Mouse (Mus musculus) liver, embryonic 15.5 days (tissue): ENCODE results near the gene Mgat5b. TPM values are rescaled to one million over a fixed set of nuclear protein-coding genes. Genes with fewer than 3 reads are reported as not detected.
A peak's percentile ranks its signal among the peaks of the same experiment; 100 is the strongest.

ENCODE experiments used
- ATAC-seq: fragments of 200-750 bp; cut with Nextera tagmentation; 2 replicates; pipeline ENCODE4 v1.8.0; 2017; ENCODE audit warnings: moderate number of reproducible peaks, mild to moderate bottlenecking, moderate library complexity; ENCODE audit not compliant: insufficient read depth
- H3K27ac ChIP-seq: fragments of 300-500 bp; sonication (generic); replicated peaks from 2 replicates; pipeline ENCODE4 v1.5.1; 2015; ENCODE audit warnings: mild to moderate bottlenecking, inconsistent platforms
- H3K27me3 ChIP-seq: fragments of 300-500 bp; sonication (generic); 2 replicates; pipeline ENCODE4 v1.6.1; 2015; ENCODE audit warnings: mild to moderate bottlenecking, inconsistent platforms
- H3K36me3 ChIP-seq: fragments of 300-500 bp; sonication (generic); replicated peaks from 2 replicates; pipeline ENCODE4 v1.6.1; 2015; ENCODE audit warnings: moderate library complexity, mild to moderate bottlenecking, inconsistent platforms
- H3K4me1 ChIP-seq: fragments of 300-500 bp; sonication (generic); replicated peaks from 2 replicates; pipeline ENCODE4 v1.6.1; 2015; ENCODE audit warnings: inconsistent platforms
- H3K4me2 ChIP-seq: fragments of 300-500 bp; sonication (generic); 2 replicates; pipeline ENCODE4 v1.6.1; 2015; ENCODE audit warnings: moderate library complexity, mild to moderate bottlenecking, inconsistent platforms
- H3K4me3 ChIP-seq: fragments of 300-500 bp; sonication (generic); replicated peaks from 2 replicates; pipeline ENCODE4 v1.5.1; 2015; ENCODE audit warnings: mild to moderate bottlenecking, inconsistent platforms
- H3K9ac ChIP-seq: fragments of 300-500 bp; sonication (generic); 2 replicates; pipeline ENCODE4 v1.6.1; 2015; ENCODE audit warnings: moderate library complexity, mild to moderate bottlenecking, inconsistent platforms
- H3K9me3 ChIP-seq: fragments of 300-500 bp; sonication (generic); replicated peaks from 2 replicates; pipeline ENCODE4 v1.6.1; 2016; ENCODE audit warnings: inconsistent platforms
- WGBS: fragments of 180-500 bp; shearing (Covaris S2); methylation state at CpG from one replicate; pipeline ENCODE4 v1.1.7; 2015; ENCODE audit warnings: mixed read lengths; ENCODE audit not compliant: insufficient replicate concordance; 5-methylcytosine and 5-hydroxymethylcytosine counted together
- polyA plus RNA-seq: library from polyadenylated mRNA; unstranded; fragments of >200 nt; fragmentation: Nextera tagmentation; extraction: Ambion mirVana; gene quantifications from 2 replicates; pipeline ENCODE4 v1.2.1, GENCODE M21; 2015

Mgat5b gene
- polyA plus RNA-seq, 1 experiment from 2014 or later: not detected

DNA sequence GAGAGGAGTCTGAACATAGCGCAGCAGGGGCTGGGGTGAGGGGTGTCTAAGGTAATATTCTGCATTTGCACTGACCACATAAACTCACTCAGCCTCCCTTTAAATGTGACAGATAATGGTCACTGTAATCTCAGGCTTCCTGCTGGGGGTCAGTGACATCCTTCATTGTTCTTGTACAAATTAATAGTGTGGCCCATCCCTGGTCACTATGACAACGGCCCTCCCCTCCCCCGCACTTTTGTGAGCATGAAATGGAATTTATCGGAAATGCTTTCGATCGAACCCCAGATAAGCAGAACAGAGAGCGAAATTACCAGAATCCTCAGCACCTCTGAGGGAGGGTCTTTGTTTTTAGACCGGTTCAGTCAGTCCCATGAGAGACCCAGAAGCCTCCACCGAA is 84.8 kb downstream of the Mgat5b start:
- Histone ChIP-seq H3K4me2 (no peak overlapping the region), H3K36me3 (no peaks in the 10 kb centered on the region), H3K27ac (no peak overlapping the region), H3K4me3 (no peak overlapping the region), H3K9ac (no peak overlapping the region), H3K4me1 (no peaks in the 10 kb centered on the region), H3K27me3 (peaks cover 39% of the 10 kb centered on the region), H3K9me3 (no peaks in the 10 kb centered on the region)
- WGBS: 51% methylated on average over 9 of the region's 9 CpGs
- no peak for ATAC-seq

DNA sequence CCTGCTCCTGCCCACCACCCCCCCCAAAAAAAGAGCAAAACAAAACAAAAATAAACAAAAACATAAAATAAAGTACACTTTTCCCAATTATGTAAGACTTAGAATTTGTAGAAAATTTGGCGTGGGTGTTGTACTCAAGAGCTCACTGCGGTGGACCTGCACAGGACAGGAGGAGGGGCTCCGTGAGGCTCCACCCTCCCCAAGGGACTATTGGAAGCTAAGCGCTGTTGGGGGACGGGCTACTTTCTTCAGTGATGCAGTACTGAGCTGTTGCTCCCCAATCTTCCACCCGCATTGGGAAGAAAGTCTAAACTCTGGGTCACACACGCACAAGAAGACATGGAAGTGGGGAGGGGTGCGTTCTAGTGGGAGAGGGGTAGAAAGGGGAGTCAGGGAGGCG is 85.6 kb downstream of the Mgat5b start:
- Histone ChIP-seq H3K4me1 (no peaks in the 10 kb centered on the region), H3K9me3 (no peaks in the 10 kb centered on the region), H3K27ac (no peak overlapping the region), H3K4me2 (no peak overlapping the region), H3K36me3 (no peaks in the 10 kb centered on the region), H3K9ac (no peak overlapping the region), H3K4me3 (no peak overlapping the region), H3K27me3 (peaks cover 39% of the 10 kb centered on the region)
- no peak for ATAC-seq
- WGBS: 13% methylated on average over 9 of the region's 9 CpGs

DNA sequence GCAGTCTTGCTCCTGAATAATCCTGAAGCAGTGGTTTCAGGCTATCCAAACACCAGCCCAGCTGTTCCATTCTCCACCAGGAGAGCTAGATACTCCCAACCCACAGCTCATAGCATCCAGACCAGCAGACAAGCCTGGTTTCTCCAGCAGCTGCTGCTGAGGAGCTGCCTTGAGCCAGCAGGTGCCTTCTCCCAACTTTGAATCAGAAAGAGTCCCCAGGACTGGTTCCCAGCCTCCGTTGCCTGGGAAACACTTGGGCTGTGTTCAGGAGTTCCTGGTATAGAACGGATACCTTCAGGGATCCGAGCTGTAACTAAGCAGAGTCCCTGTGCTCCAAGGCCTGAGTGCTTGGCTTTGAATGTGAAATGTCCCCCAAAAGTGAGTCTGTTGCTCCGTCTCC is 98.8 kb downstream of the Mgat5b start:
- Histone ChIP-seq H3K27me3 (peaks cover 22% of the 10 kb centered on the region), H3K4me2 (no peak overlapping the region), H3K9me3 (no peaks in the 10 kb centered on the region), H3K36me3 (no peaks in the 10 kb centered on the region), H3K4me1 (peaks cover 24% of the 10 kb centered on the region), H3K4me3 (no peak overlapping the region), H3K27ac (no peak overlapping the region), H3K9ac (no peak overlapping the region)
- ATAC-seq: no peak
- WGBS: 49% methylated on average over 4 of the region's 4 CpGs

GRCm38 (mm10) chr11:117018410-117018809 is 99.7 kb downstream of the Mgat5b start:
- ATAC-seq: peak; percentile 52; the same call in 1 of the 2 replicates
- no peak overlapping the region for H3K4me3 ChIP-seq
- H3K27ac ChIP-seq: no peak overlapping the region
- no peaks in the 10 kb centered on the region for H3K36me3 ChIP-seq
- peaks cover 24% of the 10 kb centered on the region for H3K4me1 ChIP-seq
- peaks cover 2% of the 10 kb centered on the region; the same call in 1 of the 2 replicates for H3K9me3 ChIP-seq
- no peak overlapping the region for H3K9ac ChIP-seq
- H3K27me3 ChIP-seq: peaks cover 22% of the 10 kb centered on the region
- WGBS: 2% methylated on average over 8 of the region's 8 CpGs
- H3K4me2 ChIP-seq: peak overlapping the region; percentile 33; the same call in 1 of the 2 replicates

DNA sequence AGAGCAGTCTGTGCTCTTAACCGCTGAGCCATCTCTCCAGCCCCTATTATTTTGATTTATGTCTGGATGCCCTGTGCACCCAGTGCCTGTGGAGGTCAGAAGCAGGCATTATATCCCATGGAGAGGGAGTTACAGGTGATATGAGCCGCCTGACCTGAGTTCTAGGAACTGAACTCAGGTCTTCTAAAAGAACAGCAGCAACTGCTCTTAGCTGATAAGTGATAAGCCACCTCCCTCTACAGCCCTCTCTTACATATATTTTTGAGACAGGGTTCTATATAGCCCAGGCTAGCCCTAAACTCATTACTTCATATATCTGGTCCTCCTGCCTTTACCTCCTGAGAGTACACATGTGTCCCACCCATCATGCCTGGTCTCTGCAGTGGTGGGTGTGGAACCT is 102.4 kb downstream of the Mgat5b start:
- Histone ChIP-seq H3K27me3 (peaks cover 22% of the 10 kb centered on the region), H3K4me2 (no peak overlapping the region), H3K9me3 (peaks cover 7% of the 10 kb centered on the region; the same call in 1 of the 2 replicates), H3K27ac (no peak overlapping the region), H3K4me1 (peaks cover 24% of the 10 kb centered on the region), H3K36me3 (no peaks in the 10 kb centered on the region), H3K4me3 (no peak overlapping the region), H3K9ac (no peak overlapping the region)
- ATAC-seq: peak; percentile 67
- WGBS: 45% methylated on average over 2 of the region's 2 CpGs

DNA sequence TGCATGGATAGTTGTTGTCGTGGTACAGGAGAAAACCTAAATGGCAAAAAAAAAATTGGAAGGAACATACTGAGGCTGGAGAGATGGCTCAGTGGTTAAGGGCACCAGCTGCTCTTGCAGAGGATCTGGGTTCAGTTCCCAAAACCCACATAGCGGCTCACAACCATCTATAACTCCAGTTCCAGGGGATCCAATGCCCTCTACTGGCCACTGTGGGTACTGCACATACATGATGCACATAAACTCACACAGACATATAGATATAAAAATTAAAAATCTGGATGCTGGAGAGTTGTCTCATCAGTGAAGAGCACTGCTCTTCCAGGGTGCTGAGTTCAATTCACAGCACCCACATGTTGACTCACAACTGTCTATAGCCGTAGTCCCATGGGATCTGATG is 104.9 kb downstream of the Mgat5b start:
- H3K36me3 ChIP-seq: no peaks in the 10 kb centered on the region
- H3K4me1 ChIP-seq: peaks cover 35% of the 10 kb centered on the region
- H3K9me3 ChIP-seq: peaks cover 7% of the 10 kb centered on the region; the same call in 1 of the 2 replicates
- H3K27ac ChIP-seq: no peak overlapping the region
- peaks cover 4% of the 10 kb centered on the region; the same call in 1 of the 2 replicates for H3K27me3 ChIP-seq
- no peak overlapping the region for H3K9ac ChIP-seq
- H3K4me3 ChIP-seq: no peak overlapping the region
- WGBS: 82% methylated on average over 3 of the region's 3 CpGs
- H3K4me2 ChIP-seq: no peak overlapping the region
- no peak for ATAC-seq

DNA sequence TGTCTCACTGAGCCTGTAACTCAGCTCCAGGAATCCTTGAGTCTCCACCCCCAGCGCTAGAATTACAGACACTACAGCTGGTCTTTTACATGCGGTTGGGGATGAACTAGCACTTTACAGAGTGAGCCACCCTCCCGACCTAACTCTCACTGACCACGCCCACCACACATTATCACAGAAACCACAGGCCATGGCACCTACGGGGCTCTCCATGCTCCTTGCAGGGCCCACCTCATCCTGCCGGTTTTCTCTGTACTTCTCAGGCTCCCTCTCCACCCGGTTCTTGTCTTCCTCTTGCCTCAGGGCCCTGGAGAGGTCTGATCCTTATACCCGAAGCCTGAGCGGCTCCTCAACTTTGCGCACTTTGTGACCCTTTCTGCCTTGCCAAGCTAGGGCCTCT is 109.0 kb downstream of the Mgat5b start:
- Histone ChIP-seq H3K27me3 (no peaks in the 10 kb centered on the region; the same call in 1 of the 2 replicates), H3K36me3 (no peaks in the 10 kb centered on the region), H3K9ac (no peak overlapping the region), H3K9me3 (peaks cover 7% of the 10 kb centered on the region; the same call in 1 of the 2 replicates), H3K4me3 (no peak overlapping the region), H3K27ac (peak overlapping the region; percentile 48; the same call in 1 of the 2 replicates), H3K4me1 (peaks cover 54% of the 10 kb centered on the region), H3K4me2 (peak overlapping the region; percentile 39)
- 19% methylated on average over 10 of the region's 10 CpGs for WGBS
- ATAC-seq: peak; percentile 80

GRCm38 (mm10) chr11:117028861-117029568 is 110.4 kb downstream of the Mgat5b start:
- 28% methylated on average over 19 of the region's 19 CpGs for WGBS
- no peaks in the 10 kb centered on the region; the same call in 1 of the 2 replicates for H3K27me3 ChIP-seq
- no peaks in the 10 kb centered on the region for H3K36me3 ChIP-seq
- peak overlapping the region; percentile 39 for H3K4me2 ChIP-seq
- ATAC-seq: peak; percentile 60
- H3K9me3 ChIP-seq: no peaks in the 10 kb centered on the region
- H3K27ac ChIP-seq: 0 out of 2 replicates have a peak overlapping the region, but pooled peaks have one; percentile 16
- H3K4me3 ChIP-seq: no peak overlapping the region
- H3K9ac ChIP-seq: no peak overlapping the region
- peaks cover 54% of the 10 kb centered on the region for H3K4me1 ChIP-seq

- H3K27ac ChIP-seq: no peak overlapping the region
- no peak overlapping the region for H3K4me3 ChIP-seq
- H3K4me2 ChIP-seq: no peak overlapping the region
- no peaks in the 10 kb centered on the region for H3K36me3 ChIP-seq
- H3K9ac ChIP-seq: no peak overlapping the region
- WGBS: 43% methylated on average over 3 of the region's 3 CpGs
- ATAC-seq: no peak
- H3K4me1 ChIP-seq: peaks cover 54% of the 10 kb centered on the region
- H3K9me3 ChIP-seq: no peaks in the 10 kb centered on the region
- H3K27me3 ChIP-seq: no peaks in the 10 kb centered on the region; the same call in 1 of the 2 replicates
These were observed 110.9 kb downstream of the Mgat5b start for GRCm38 (mm10) chr11:117029569-117029955.

GRCm38 (mm10) chr11:117030018-117030417 is 111.4 kb downstream of the Mgat5b start:
- WGBS: 21% methylated on average over 3 of the region's 3 CpGs
- no peak for ATAC-seq

DNA sequence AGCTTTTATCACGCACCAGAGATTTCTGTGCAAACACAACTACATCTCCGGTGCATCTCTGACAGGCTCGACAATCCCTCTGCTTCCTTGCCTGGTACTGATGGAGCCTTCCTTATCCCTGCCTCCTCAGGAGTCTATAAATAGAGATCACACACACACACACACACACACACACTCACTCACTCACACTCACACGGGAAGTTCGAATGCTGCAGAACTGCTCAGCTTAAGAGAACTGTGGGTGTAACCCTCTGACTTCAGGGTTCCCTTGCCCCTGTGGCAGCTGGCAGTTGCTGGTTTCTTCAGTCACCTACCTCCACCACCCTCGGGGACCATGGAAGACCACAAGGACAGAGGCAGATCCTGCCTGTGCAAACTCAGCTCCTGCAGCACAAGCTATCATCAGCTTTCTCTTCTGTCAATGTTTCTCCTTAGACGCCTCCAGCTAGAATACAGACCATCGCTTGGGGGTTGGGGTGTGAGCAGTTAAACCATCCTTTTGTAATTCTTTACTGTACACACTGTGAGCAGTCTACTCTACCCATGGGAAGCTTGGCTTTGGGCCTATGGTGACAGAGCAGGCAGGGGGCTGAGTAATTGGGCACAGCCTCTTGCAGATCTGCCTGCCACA is 111.9 kb downstream of the Mgat5b start:
- Histone ChIP-seq H3K36me3 (no peaks in the 10 kb centered on the region), H3K27ac (0 out of 2 replicates have a peak overlapping the region, but pooled peaks have one; percentile 48), H3K9ac (no peak overlapping the region), H3K4me3 (no peak overlapping the region), H3K4me1 (peaks cover 54% of the 10 kb centered on the region), H3K27me3 (no peaks in the 10 kb centered on the region; the same call in 1 of the 2 replicates), H3K9me3 (no peaks in the 10 kb centered on the region), H3K4me2 (no peak overlapping the region)
- no peak for ATAC-seq
- 47% methylated on average over 8 of the region's 8 CpGs for WGBS

More at GRCm38 (mm10) chr11:117030018-117030417, 111.4 kb downstream of the Mgat5b start:
- H3K9ac ChIP-seq: no peak overlapping the region
- H3K4me3 ChIP-seq: no peak overlapping the region
- no peaks in the 10 kb centered on the region for H3K36me3 ChIP-seq
- H3K4me1 ChIP-seq: peaks cover 54% of the 10 kb centered on the region
- no peaks in the 10 kb centered on the region; the same call in 1 of the 2 replicates for H3K27me3 ChIP-seq
- no peak overlapping the region for H3K27ac ChIP-seq
- H3K4me2 ChIP-seq: no peak overlapping the region
- H3K9me3 ChIP-seq: no peaks in the 10 kb centered on the region
